Mouse (Mus musculus) bone marrow, adult 2 months (tissue): ENCODE data around the gene Ddx28.

Source experiments
- CTCF ChIP-seq: fragments of 200-500 bp; IDR thresholded peaks from 2 replicates; pipeline ENCODE4 v1.5.1; 2011; ENCODE audit warnings: low read length, control low read depth; ENCODE audit not compliant: control insufficient read depth, insufficient read depth
- POLR2A ChIP-seq: fragments of 200-500 bp; IDR thresholded peaks from 2 replicates; pipeline ENCODE4 v1.6.1; 2011; ENCODE audit warnings: low read depth, mild to moderate bottlenecking, control low read depth, low read length, borderline replicate concordance; ENCODE audit not compliant: control insufficient read depth

DNA sequence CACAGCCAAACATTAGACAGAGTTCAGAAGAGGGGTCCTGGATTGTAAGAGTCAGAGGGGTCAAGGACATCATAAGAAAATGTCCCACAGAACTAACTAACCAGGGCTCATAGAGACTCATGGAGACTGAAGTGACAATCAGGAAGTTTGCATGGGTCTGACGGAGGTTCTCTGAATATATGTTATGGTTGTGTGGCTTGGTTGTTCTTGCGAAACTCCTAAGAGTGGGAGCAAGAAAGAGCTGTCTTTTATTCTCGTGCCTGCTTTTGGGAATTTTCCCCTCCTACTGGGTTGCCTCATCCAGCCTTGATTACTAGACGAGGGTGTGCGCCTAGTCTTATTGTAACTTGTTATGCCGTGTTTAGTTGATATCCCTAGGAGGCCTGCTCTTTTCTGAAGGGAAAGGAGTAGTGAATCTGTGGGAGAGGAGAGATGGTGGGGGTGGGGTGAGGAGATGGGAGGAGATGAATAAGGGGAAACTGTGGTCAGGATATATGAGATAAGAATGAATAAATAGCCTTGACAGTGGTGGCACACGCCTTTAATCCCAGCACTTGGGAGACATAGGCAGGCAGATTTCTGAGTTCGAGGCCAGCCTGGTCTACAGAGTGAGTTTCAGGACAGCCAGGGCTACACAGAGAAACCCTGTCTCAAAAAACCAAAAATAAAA lies 7.0 kb downstream of the Ddx28 start:
- TF ChIP-seq CTCF (no peak), POLR2A (no peak)
